Mouse (Mus musculus) retina, embryonic 14.5 days (tissue): ENCODE measurements at regions not wholly inside any gene's neighbourhood (a gene's known extent, or its start where the extent isn't known, plus 50 kb on each side); places are given as distances from the start of the nearest gene placed in this dataset.
"Not testable (repeated sequence)": the region's sequence is repeated elsewhere in the genome, so short reads cannot be mapped to it uniquely, and the experiment has no call there.

ENCODE experiments used
- DNase-seq: peaks from one replicate; pipeline ENCODE4 v3.0.0-alpha.2; 2015; ENCODE audit warnings: low spot score

DNA sequence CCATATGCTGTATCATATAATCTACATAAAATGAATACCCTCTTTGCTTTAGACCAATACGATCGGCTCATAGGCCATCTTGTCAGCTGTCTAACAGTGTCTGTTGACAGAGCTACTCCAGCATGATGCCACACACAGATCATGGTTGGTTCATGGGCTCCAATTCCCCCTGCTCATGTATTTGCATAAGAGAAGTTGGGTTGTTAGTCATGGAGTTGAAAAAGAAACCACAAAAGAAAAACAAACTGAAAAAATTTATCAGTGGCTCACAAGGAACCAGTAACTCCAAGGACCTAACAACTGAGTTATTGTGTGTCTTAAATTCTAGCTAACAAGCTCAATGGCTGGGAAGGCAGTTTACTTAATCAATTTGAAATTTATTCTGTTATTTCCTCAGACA, 176.1 kb upstream of the Arhgap18 start:
- DNase-seq, result no peak

DNA sequence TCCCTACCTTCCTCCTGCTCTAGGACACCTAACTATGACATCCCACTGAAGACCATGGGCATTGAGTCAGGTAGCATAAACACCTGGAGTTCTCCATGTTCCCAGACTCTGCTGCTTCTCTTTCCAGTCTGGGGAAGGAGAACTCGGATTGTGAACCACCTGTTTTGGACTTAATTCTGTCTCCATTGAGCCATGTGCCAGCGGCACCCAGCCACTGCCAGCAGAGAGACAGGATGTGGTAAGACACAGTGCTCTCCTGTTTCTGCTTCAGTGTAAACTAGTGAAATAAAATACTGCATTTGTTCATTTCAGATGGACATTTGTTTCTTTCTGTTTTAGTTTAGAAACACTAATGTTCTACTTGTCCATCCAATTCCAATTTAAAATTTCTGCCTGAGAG, 168.1 kb upstream of the Arhgap18 start:
- no peak for DNase-seq

DNA sequence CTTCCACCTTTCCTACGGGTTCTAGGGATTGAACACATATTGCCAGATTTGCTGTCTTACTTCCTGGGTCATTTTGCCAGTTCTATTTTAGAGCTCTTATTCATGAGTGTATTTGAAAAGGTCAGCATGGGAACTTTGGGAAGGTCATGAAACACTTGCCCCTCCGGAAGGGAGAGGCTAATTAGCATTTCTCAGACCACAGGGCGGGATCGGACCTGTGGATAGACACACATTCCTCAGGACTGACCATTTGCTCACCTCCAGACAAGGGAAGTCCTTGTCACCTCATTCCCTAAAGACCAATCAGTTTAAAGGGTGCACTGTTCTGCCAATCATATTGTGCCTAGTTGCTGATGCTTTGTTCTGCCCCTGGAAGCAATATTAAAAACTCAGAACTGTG, 146.1 kb upstream of the Arhgap18 start:
- DNase-seq, result not testable (repeated sequence)

DNA sequence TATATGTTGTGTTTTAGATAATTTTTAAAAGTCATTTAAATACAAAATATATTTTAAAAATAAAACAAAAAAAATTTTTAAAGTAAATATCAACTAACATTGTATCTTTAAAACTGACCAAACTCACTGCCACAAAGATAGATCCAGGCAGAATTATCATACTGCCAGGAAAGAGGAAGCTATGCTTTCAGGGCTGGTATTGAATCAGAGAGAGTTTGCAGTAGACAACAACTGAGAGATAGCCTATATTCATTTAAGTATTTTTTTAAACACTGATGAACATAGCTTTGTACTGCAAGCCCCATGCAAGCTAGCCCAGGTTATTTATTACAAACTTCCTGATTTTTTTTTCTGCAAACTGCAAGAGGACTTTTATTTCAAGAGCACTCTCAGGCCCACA, 142.0 kb upstream of the Arhgap18 start:
- no peak for DNase-seq

DNA sequence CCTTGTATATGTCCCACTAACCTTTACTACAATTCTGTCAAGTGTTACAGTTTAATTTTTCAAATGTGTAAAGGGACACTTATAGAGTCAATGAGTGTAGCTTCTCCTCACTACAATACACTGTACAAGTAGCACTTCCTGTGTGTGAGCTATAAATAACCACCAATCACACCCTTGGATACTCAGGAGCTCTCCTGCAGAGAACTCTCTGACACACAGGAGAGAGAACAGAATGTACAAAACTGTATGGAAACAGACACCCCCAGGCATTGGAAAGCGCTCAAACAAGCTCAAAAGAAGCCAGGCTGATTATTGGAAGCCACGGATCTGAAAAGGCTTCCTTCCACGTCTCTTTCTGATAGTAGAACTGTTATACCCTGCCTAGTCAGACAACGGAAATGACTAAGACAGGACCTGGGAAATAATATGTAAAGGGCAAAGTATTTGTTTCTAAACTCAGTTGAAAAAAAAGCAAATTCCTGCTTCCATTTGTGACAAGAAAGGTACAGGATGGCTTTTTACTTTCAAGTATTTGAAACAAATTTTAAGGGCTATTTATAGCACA, 122.9 kb upstream of the Arhgap18 start:
- DNase-seq, result no peak

DNA sequence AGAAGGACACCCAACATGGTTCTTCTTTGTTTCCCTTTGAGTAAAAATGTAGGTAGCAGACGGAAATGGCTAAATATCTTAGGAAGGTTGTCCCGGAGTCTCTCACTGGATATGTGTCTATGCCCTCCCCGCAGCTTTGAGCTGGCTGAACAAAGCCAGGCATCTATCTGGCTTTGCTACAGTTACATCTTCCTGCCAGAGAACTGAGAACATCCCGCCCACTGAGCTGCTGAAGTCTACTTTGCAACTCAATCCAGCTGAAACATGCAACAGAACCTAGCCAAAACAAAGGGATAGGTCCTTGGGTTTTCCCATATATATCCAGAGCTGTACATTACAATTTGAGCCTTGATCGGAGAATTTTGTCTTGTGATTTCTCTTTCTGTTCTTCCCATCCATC, 121.0 kb upstream of the Arhgap18 start:
- DNase-seq, result no peak

DNA sequence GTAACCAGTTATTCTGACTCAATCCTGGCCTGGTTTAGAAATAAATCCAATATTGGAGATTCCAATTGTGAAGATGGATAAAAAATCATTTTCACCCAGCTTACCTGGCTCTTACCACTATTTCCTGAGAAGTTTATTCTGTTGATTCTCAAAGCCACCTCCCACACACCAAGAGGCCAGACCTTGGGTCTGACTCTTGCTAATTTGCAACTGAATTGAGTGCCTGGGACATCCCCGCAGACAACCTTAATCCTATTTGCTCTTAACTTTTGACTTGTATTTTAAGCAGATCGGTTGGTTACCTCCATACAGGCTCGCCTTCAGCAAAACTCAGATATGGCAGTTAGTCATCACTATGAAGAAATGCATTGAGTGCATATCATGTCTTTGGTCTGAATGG, 115.8 kb upstream of the Arhgap18 start:
- no peak for DNase-seq

DNA sequence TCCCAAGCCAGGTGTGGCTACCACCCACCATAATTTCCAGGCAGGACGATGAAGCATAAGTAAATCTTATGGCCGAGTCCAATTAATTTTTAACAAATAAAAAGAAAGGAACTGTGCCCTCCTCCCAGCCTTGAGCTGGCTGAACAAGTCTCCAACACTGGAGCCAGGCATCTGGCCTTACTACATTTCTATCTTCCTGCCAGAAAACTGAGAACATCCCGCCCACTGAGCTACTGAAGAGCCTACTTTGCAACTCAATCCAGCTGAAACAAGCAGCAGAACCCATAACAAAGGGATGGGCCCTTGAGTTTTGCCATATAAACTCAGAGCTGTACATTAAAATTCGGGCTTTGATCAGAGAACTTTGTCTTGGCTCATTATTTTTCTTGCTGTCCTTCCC, 115.2 kb upstream of the Arhgap18 start:
- no peak for DNase-seq

DNA sequence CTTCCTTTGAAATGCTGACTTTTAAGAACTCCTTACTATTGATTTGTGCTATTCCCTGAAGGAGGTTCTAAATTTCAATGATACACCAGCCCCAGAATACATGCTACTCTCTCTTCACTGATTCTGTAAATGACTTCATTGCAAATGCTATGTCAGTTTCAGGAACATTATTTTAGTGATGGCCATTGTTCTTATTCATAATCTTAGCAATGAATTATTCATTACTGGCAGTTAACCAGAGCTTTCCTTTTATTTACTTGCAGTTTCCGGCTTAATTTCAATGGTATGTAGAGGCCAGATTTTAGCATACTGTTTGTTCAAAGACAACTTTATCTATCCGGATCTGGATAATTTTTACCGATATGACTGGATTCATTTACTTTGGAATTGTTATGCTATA, 114.1 kb upstream of the Arhgap18 start:
- peak; percentile 37 for DNase-seq

DNA sequence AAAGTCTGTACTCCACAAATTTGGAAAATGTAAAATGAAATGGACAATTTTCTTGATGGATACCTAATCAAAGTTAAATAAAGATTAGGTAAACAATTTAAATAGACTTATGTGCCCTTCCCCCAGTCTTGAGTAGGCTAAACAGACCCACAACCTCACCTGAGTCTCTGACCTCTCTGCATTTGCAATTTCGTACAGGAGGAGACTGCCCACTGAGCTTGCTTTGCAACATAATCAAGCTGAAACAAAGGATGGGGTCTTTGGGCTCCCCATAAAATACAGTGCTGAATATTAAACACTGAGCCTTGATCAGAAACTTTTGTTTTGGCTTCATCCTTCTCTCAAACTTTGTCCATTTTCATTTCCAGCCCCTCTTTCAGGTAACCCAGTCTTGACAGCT, 100.1 kb upstream of the Arhgap18 start:
- no peak for DNase-seq

DNA sequence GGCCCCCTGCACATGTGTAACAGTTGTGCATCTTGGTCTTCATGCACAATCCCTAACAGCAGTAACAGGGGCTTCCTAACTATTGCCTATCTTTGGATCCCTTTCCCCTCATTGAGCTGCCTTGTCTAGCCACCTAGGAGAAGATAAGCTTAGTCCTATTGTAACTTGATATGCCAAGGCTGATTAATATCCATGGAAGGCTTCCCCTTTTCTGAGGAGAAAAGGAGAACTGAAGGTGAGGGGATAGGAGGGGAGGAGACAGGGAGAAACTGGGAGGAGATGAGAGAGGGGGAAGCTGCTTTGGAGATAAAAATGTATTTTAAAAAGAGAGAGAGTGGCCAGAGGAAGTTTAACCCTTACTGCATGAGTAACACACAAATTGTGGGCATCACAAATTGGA, 89.0 kb upstream of the Arhgap18 start:
- DNase-seq, result no peak

DNA sequence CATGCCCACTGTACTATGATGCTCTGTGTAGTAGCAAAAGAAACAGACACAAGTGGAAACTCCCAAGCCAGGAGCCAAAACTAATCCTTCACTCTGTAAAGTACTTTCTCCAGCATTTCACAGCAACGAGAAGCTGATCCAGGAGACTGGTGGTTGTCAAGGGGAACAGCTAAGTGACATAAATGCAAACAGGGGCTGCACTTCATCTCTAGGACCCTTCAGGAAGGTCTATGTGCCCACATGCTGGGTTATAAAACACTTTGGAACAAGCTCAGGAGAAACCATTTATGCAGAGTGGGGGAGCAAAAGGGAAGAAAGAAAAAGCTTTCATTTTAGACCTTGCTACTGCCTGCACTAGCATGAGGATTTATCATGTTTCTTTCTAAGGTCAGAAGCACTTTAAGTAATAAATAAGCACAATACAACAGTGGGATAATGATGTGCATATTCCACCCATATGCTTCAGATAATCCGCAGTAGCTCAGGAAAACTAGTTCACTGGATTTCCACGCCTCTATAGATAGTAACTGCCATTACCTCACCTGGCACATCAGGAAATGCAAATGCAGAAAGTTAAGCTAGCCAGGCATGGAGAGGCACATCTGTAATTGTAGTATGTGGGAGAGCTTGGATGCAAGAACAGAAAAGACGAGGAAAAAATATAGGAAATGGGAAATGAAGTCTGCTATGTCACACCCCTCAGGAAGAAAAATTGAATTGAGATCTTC, 73.6 kb upstream of the Arhgap18 start:
- DNase-seq, result no peak

DNA sequence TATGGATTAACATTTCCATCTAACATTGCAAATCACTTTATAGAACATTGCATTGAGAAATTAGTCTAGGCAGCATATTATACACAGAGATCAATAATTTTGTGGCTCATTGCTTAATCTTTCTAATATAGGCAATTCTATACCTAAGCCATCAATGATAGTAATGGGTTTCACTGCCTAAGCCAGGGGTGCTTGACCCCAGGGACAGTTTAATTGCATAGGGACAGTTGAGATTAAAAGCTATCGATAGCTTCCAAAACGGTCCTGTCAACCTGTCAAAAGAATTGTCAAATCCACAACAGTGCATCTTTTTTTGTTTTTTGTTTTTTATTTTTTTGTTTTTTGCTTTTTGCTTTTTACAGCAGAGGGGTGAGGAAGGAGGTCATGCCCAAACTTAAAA, 58.5 kb upstream of the Arhgap18 start:
- DNase-seq, result no peak

DNA sequence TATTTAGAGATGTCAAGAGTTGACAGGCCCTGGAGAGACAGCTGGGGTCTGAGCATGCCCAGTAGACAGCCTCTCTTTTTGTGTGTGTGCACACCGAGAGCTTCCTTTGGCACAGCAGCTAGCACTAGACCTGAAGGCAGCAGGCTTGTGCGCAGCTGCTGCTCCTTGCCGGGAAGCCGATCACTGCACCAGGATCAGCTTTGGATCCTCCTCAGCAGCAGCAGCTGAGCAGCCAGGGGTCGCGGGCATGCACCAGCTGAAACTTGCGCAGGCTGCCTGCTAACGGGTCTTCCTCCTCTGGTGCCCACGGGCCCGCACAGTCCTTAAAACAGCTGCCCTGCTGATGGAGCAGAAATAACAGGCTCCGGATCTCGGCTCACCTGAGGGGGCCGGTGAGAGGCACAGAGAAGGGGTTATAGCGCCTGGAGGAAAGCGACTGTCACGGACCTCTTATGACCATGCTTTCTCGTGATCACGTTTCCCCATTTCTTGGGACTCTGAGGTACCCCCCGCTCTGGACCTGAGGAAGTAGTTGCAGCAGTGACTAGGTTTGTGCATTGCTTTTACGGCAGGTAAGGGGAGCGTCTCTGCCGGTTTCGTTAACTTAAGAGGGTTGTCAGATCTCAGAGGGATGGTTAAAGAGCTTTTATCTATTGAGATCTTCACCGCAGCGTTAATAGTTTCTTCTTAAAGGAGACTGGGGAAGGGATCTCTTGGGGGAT, 57.8 kb upstream of the Arhgap18 start:
- peak; percentile 74 for DNase-seq
